In genomic region chr9:107452552-107452951, GRCm38 (mm10) we compare ENCODE assay signal across 9 mouse cellular contexts. TPM values are rescaled to one million over a fixed set of nuclear protein-coding genes. Genes with fewer than 3 reads are reported as not detected.
A peak's percentile ranks its signal among the peaks of the same experiment; 100 is the strongest.
DNase-seq lines count a peak whose midpoint lies in the region; ATAC-seq and TF ChIP-seq lines count a peak whose summit lies in the region.
"Had no signal": no experiment of that assay in that cellular context is flagged by ENCODE, and none has a peak within 500 bp of the region (broad histone marks: within the 10 kb centered on the region; RNA-seq: fewer than 3 reads in every experiment).

No protein-coding gene starts in this region.

- ATAC-seq in heart, postnatal 0 days (ENCODE audit: insufficient read depth, low read depth), result no peak
- no peak for ATAC-seq in intestine, embryonic 15.5 days

- no peak overlapping the region for H3K4me3 ChIP-seq in heart, postnatal 0 days (ENCODE audit: low read depth, low read length)
- H3K4me3 ChIP-seq in CH12.LX (replicated peaks in 1 of 3; ENCODE audit: low read depth in 2 of 3, low read length in 2 of 3, poor library complexity in 1 of 3), result no peak overlapping the region
- no peak overlapping the region for H3K4me3 ChIP-seq in intestine, embryonic 15.5 days (replicated peaks)
- H3K4me3 ChIP-seq: hindbrain, embryonic 15.5 days had no signal

- no peak for DNase-seq in heart, postnatal 0 days (ENCODE audit: low spot score)
- DNase-seq in heart, postnatal 36 days, result no peak
- peak; percentile 30 for DNase-seq in CH12.LX (ENCODE audit: extremely low read depth)
- DNase-seq in embryo, embryonic 11 days, result peak; percentile 43
- peak; percentile 13 for DNase-seq in lung, postnatal 14 days
- DNase-seq in thymus, postnatal 25 days, result peak; percentile 38
- DNase-seq in frontal cortex, postnatal 10 days (ENCODE audit: low spot score in 2 of 2), result no peak

- H3K27me3 ChIP-seq in heart, postnatal 0 days (ENCODE audit: control insufficient read depth, insufficient read depth, low read length), result no peaks in the 10 kb centered on the region; the same call in 1 of the 2 replicates
- peaks cover 82% of the 10 kb centered on the region for H3K27me3 ChIP-seq in CH12.LX (replicated peaks)
- no peaks in the 10 kb centered on the region for H3K27me3 ChIP-seq in intestine, embryonic 15.5 days (replicated peaks)
- H3K27me3 ChIP-seq: hindbrain, embryonic 15.5 days had no signal

- in situ Hi-C loops in CH12.LX (cut with MboI; ENCODE audit: low pct_ligation_motif_present, low pct_unique_long_range_greater_than_20kb, low sequenced_read_pairs), result no loop called here

- 31% methylated on average over 4 of the region's 4 CpGs for WGBS in heart, postnatal 0 days
- WGBS in intestine, embryonic 15.5 days, result 25% methylated on average over 4 of the region's 4 CpGs

- no peaks in the 10 kb centered on the region for H3K79me2 ChIP-seq in CH12.LX (replicated peaks; ENCODE audit: control insufficient read depth, extremely low read depth, insufficient read depth, poor library complexity, severe bottlenecking)

- no peak for TF ChIP-seq POLR2A in CH12.LX (IDR thresholded peaks at IDR 0.05; ENCODE audit: low read depth, low read length)

- no peak overlapping the region for H3K9ac ChIP-seq in heart, postnatal 0 days (replicated peaks; ENCODE audit: low read depth, low read length)
- no peak overlapping the region for H3K9ac ChIP-seq in CH12.LX (ENCODE audit: insufficient read depth, low read depth)
- H3K9ac ChIP-seq in intestine, embryonic 15.5 days, result no peak overlapping the region
- H3K9ac ChIP-seq: hindbrain, embryonic 15.5 days had no signal

- dilution Hi-C loops in CH12.LX (cut with MboI; ENCODE audit: extremely low pct_ligation_motif_present, extremely low pct_unique_long_range_greater_than_20kb, low sequenced_read_pairs), result no loop called here

- no peaks in the 10 kb centered on the region for H3K36me3 ChIP-seq in heart, postnatal 0 days (replicated peaks; ENCODE audit: control insufficient read depth, insufficient read depth, low read length)
- no peaks in the 10 kb centered on the region for H3K36me3 ChIP-seq in CH12.LX (replicated peaks in 1 of 2; ENCODE audit: control insufficient read depth in 1 of 2, insufficient read depth in 1 of 2, low read length in 1 of 2)
- no peaks in the 10 kb centered on the region for H3K36me3 ChIP-seq in intestine, embryonic 15.5 days
- H3K36me3 ChIP-seq: hindbrain, embryonic 15.5 days had no signal

- H3K4me1 ChIP-seq in heart, postnatal 0 days (ENCODE audit: control insufficient read depth, insufficient read depth), result no peaks in the 10 kb centered on the region
- H3K4me1 ChIP-seq in CH12.LX (ENCODE audit: control insufficient read depth in 1 of 2, insufficient read depth in 2 of 2), result no peaks in the 10 kb centered on the region
- 0 out of 2 replicates have a peak, but pooled peaks cover 11% of the 10 kb centered on the region for H3K4me1 ChIP-seq in intestine, embryonic 15.5 days (replicated peaks)

- peak; percentile 50 for TF ChIP-seq CTCF in heart, postnatal 0 days (IDR thresholded peaks at IDR 0.05; ENCODE audit: low read depth)
- peak; percentile 64 to 69 for TF ChIP-seq CTCF in CH12.LX (conservative IDR thresholded peaks at IDR 0.05 in 1 of 2, IDR thresholded peaks at IDR 0.05 in 1 of 2; ENCODE audit: low read depth in 2 of 2, low read length in 2 of 2)

- intact Hi-C loops in heart, postnatal 36 days (cut with DNase I), result no loop called here

- H3K27ac ChIP-seq in heart, postnatal 0 days (ENCODE audit: low read depth), result no peak overlapping the region
- H3K27ac ChIP-seq in CH12.LX (ENCODE audit: insufficient read depth, low read depth), result no peak overlapping the region
- H3K27ac ChIP-seq in intestine, embryonic 15.5 days, result no peak overlapping the region
- H3K27ac ChIP-seq: hindbrain, embryonic 15.5 days had no signal

- H3K4me2 ChIP-seq in heart, postnatal 0 days (ENCODE audit: low read depth, low read length), result no peak overlapping the region
- no peak overlapping the region for H3K4me2 ChIP-seq in CH12.LX (ENCODE audit: insufficient read depth, low read depth, poor library complexity, severe bottlenecking)
- H3K4me2 ChIP-seq in intestine, embryonic 15.5 days (replicated peaks), result no peak overlapping the region
- H3K4me2 ChIP-seq: hindbrain, embryonic 15.5 days had no signal

- H3K9me3 ChIP-seq in heart, postnatal 0 days (replicated peaks; ENCODE audit: control insufficient read depth, low read length), result no peaks in the 10 kb centered on the region
- peaks cover 4% of the 10 kb centered on the region for H3K9me3 ChIP-seq in CH12.LX (replicated peaks; ENCODE audit: low read length)
- H3K9me3 ChIP-seq in intestine, embryonic 15.5 days, result no peaks in the 10 kb centered on the region
- H3K9me3 ChIP-seq: hindbrain, embryonic 15.5 days had no signal

- no peak for TF ChIP-seq EP300 in heart, postnatal 0 days (IDR thresholded peaks at IDR 0.05; ENCODE audit: low read depth)
- TF ChIP-seq EP300 in CH12.LX (IDR thresholded peaks at IDR 0.05; ENCODE audit: low read length), result no peak

- TF ChIP-seq RAD21 in CH12.LX (IDR thresholded peaks at IDR 0.05; ENCODE audit: low read depth, low read length), result no peak; the same call in 1 of the 2 replicates

TF ChIP-seq in CH12.LX, 34 proteins besides CTCF, POLR2A, EP300 and RAD21:
- TF ChIP-seq IRF4 (IDR thresholded peaks at IDR 0.05; ENCODE audit: low read depth, low read length) (no peak), UBTF (IDR thresholded peaks at IDR 0.05; ENCODE audit: low read depth, low read length) (no peak), ZMIZ1 (IDR thresholded peaks at IDR 0.05; ENCODE audit: low read depth, low read length) (no peak), ETS1 (conservative IDR thresholded peaks at IDR 0.05; ENCODE audit: low read depth, low read length) (no peak), MXI1 (IDR thresholded peaks at IDR 0.05; ENCODE audit: low read depth, low read length) (no peak), CHD2 (IDR thresholded peaks at IDR 0.05; ENCODE audit: low read length) (no peak), E2F4 (IDR thresholded peaks at IDR 0.05; ENCODE audit: insufficient replicate concordance, low read depth, low read length) (no peak), MEF2A (IDR thresholded peaks at IDR 0.05; ENCODE audit: borderline replicate concordance, low read depth, low read length) (no peak), NELFE (IDR thresholded peaks at IDR 0.05; ENCODE audit: low read depth, low read length) (no peak), USF1 (IDR thresholded peaks at IDR 0.05; ENCODE audit: low read depth, low read length) (no peak), KAT2A (IDR thresholded peaks at IDR 0.05; ENCODE audit: insufficient replicate concordance, low read length) (no peak), NRF1 (IDR thresholded peaks at IDR 0.05; ENCODE audit: low read depth, low read length) (no peak), GABPA (IDR thresholded peaks at IDR 0.05; ENCODE audit: insufficient replicate concordance, low read depth, low read length) (no peak), MAFK (IDR thresholded peaks at IDR 0.05; ENCODE audit: insufficient replicate concordance, low read length) (no peak), MAX (IDR thresholded peaks at IDR 0.05; ENCODE audit: low read length) (no peak)

RNA-seq across cellular contexts. Expression of gene Cacna2d2, which starts 53.1 kb away (rescaled TPM):
- 30.6 and 34.8 TPM in 2 replicates for total RNA-seq in heart, postnatal 0 days (2014; rRNA removed; ENCODE audit: low replicate concordance)
- 1.1 and 1.3 TPM in 2 replicates for polyA plus RNA-seq in heart, postnatal 0 days (2015; fragmentation: Nextera tagmentation; extraction: Ambion mirVana)
- 10 to 100 TPM; 10.5 to 13.3 TPM for total RNA-seq in heart, postnatal 36 days (2021)
- 0.04 TPM in 1 of 2 replicates, not detected in the other for total RNA-seq in CH12.LX (2012; rRNA removed)
- not detected in 2 replicates for total RNA-seq in CH12.LX (2014; rRNA removed)
- polyA plus RNA-seq in CH12.LX (2012; ENCODE audit: insufficient read length, low read depth), result not detected in 2 replicates
- polyA plus RNA-seq in intestine, embryonic 15.5 days (2015; fragmentation: Nextera tagmentation; extraction: Ambion mirVana), result 0.29 and 0.34 TPM in 2 replicates

Comparison
In these comparisons a context has a peak if more than half of its experiments do, and no peak if none do; other contexts are left out.
1. DNase-seq: peak in CH12.LX (single experiment), embryo, embryonic 11 days (single experiment), lung, postnatal 14 days (single experiment) and thymus, postnatal 25 days (single experiment); none in heart, postnatal 0 days (single experiment), heart, postnatal 36 days (0 of 2) and frontal cortex, postnatal 10 days (0 of 2).
2. RNA of gene Cacna2d2, which starts 53.1 kb away (total RNA-seq): 30.6 to 34.8 TPM in heart, postnatal 0 days and 10.5 to 13.3 TPM in heart, postnatal 36 days; 0.04 TPM in CH12.LX; every median in the first group is over 10 times any median in the second.